Mouse (Mus musculus) heart, embryonic 11.5 days (tissue): Measurements from ENCODE around the gene Slc35e3. TPM values are rescaled to one million over a fixed set of nuclear protein-coding genes. Genes with fewer than 3 reads are reported as not detected.
A peak's percentile ranks its signal among the peaks of the same experiment; 100 is the strongest.

Experiments
- ATAC-seq: fragments of 200-750 bp; cut with Nextera tagmentation; replicated peaks from 2 replicates; pipeline ENCODE4 v1.8.0; 2017; ENCODE audit warnings: moderate library complexity; ENCODE audit not compliant: insufficient number of reproducible peaks, low FRiP score, low TSS enrichment
- H3K27ac ChIP-seq: fragments of 300-500 bp; sonication (generic); 2 replicates; pipeline ENCODE4 v1.5.1; 2014; ENCODE audit warnings: mild to moderate bottlenecking, low read depth, low read length
- H3K27me3 ChIP-seq: fragments of 300-500 bp; sonication (generic); 2 replicates; pipeline ENCODE4 v1.6.1; 2014; ENCODE audit warnings: mild to moderate bottlenecking, low read length, mixed read lengths; ENCODE audit not compliant: control insufficient read depth, insufficient read depth
- H3K36me3 ChIP-seq: fragments of 300-500 bp; sonication (generic); 2 replicates; pipeline ENCODE4 v1.6.1; 2014; ENCODE audit warnings: mild to moderate bottlenecking, low read length, moderate library complexity, mixed read lengths; ENCODE audit not compliant: control insufficient read depth, insufficient read depth
- H3K4me1 ChIP-seq: fragments of 300-500 bp; sonication (generic); 2 replicates; pipeline ENCODE4 v1.6.1; 2014; ENCODE audit warnings: low read length; ENCODE audit not compliant: control insufficient read depth, insufficient read depth
- H3K4me2 ChIP-seq: fragments of 300-500 bp; sonication (generic); 2 replicates; pipeline ENCODE4 v1.6.1; 2014; ENCODE audit warnings: mild to moderate bottlenecking, moderate library complexity
- H3K4me3 ChIP-seq: fragments of 300-500 bp; sonication (generic); 2 replicates; pipeline ENCODE4 v1.5.1; 2014; ENCODE audit warnings: low read depth, low read length
- H3K9ac ChIP-seq: fragments of 300-500 bp; sonication (generic); 2 replicates; pipeline ENCODE4 v1.6.1; 2014; ENCODE audit warnings: mild to moderate bottlenecking, low read depth, low read length, moderate library complexity
- H3K9me3 ChIP-seq: fragments of 300-500 bp; sonication (generic); replicated peaks from 2 replicates; pipeline ENCODE4 v1.6.1; 2016; ENCODE audit warnings: low read length; ENCODE audit not compliant: control insufficient read depth
- WGBS: fragments of 180-500 bp; shearing (Covaris S2); extraction: QIAGEN DNeasy Blood & Tissue Kit; methylation state at CpG from one replicate; pipeline ENCODE4 v1.1.7; 2014; ENCODE audit not compliant: insufficient replicate concordance; 5-methylcytosine and 5-hydroxymethylcytosine counted together
- polyA plus RNA-seq: library from polyadenylated mRNA; unstranded; fragments of >200 nt; fragmentation: Nextera tagmentation; extraction: Ambion mirVana; gene quantifications from 2 replicates; pipeline ENCODE4 v1.2.1, GENCODE M21; 2014

The Slc35e3 gene
- 6.9 and 9.4 TPM in 2 replicates for polyA plus RNA-seq

GRCm38 (mm10) chr10:117746297-117746883 is at the start of gene Slc35e3:
Gene Slc35e3 (minus strand): TSS chr10:117746365.
- H3K4me2 ChIP-seq = peak within 1 kb of the TSS; percentile 90
- 12% methylated on average over 46 of the region's 46 CpGs for WGBS

GRCm38 (mm10) chr10:117795206-117795605 is 49.0 kb upstream of the Slc35e3 start:
- ATAC-seq = no peak
- 78% methylated on average over 4 of the region's 4 CpGs for WGBS

More at GRCm38 (mm10) chr10:117746297-117746883, at the start of gene Slc35e3:
- Histone ChIP-seq H3K9ac (peak within 1 kb of the TSS; percentile 76), H3K9me3 (no peaks in the 10 kb centered on the region), H3K4me3 (peak within 1 kb of the TSS; percentile 55), H3K4me1 (peaks cover 4% of the 10 kb centered on the region; the same call in 1 of the 2 replicates), H3K36me3 (peaks cover 15% of the 10 kb centered on the region), H3K27me3 (no peaks in the 10 kb centered on the region), H3K27ac (peak within 1 kb of the TSS; percentile 10; the same call in 1 of the 2 replicates)
- peak; percentile 96 for ATAC-seq

GRCm38 (mm10) chr10:117793436-117794030 is 47.4 kb upstream of the Slc35e3 start:
- Histone ChIP-seq H3K4me3 (peak overlapping the region; percentile 93; the same call in 1 of the 2 replicates), H3K36me3 (no peaks in the 10 kb centered on the region), H3K27ac (peak overlapping the region; percentile 72), H3K4me2 (peak overlapping the region; percentile 87), H3K9me3 (no peaks in the 10 kb centered on the region), H3K9ac (no peak overlapping the region), H3K27me3 (no peaks in the 10 kb centered on the region), H3K4me1 (peaks cover 12% of the 10 kb centered on the region)
- no peak for ATAC-seq
- WGBS = 54% methylated on average over 11 of the region's 11 CpGs

More at GRCm38 (mm10) chr10:117795206-117795605, 49.0 kb upstream of the Slc35e3 start:
- H3K4me2 ChIP-seq = no peak overlapping the region
- no peak overlapping the region for H3K4me3 ChIP-seq
- no peak overlapping the region for H3K27ac ChIP-seq
- no peaks in the 10 kb centered on the region for H3K36me3 ChIP-seq
- H3K9ac ChIP-seq = no peak overlapping the region
- no peaks in the 10 kb centered on the region for H3K9me3 ChIP-seq
- no peaks in the 10 kb centered on the region for H3K27me3 ChIP-seq
- peaks cover 12% of the 10 kb centered on the region for H3K4me1 ChIP-seq

- H3K4me1 ChIP-seq = peaks cover 12% of the 10 kb centered on the region
- H3K9ac ChIP-seq = peak within 1 kb of the TSS; percentile 89
- ATAC-seq = peak; percentile 99
- under 1% methylated on average over 75 of the region's 75 CpGs for WGBS
- H3K9me3 ChIP-seq = no peaks in the 10 kb centered on the region
- peaks cover 2% of the 10 kb centered on the region; the same call in 1 of the 2 replicates for H3K36me3 ChIP-seq
- H3K27ac ChIP-seq = peak within 1 kb of the TSS; percentile 76
- H3K4me2 ChIP-seq = peak within 1 kb of the TSS; percentile 87
- H3K27me3 ChIP-seq = no peaks in the 10 kb centered on the region
- peak within 1 kb of the TSS; percentile 93 for H3K4me3 ChIP-seq
Observed at GRCm38 (mm10) chr10:117792141-117793091, 46.3 kb upstream of the Slc35e3 start, which contains the start of gene Nup107. Gene Nup107 (minus strand): TSS chr10:117792705.

- peak overlapping the region; percentile 89 for H3K9ac ChIP-seq
- H3K9me3 ChIP-seq = no peaks in the 10 kb centered on the region
- no peak overlapping the region for H3K27ac ChIP-seq
- 90% methylated on average over 2 of the region's 2 CpGs for WGBS
- H3K27me3 ChIP-seq = no peaks in the 10 kb centered on the region
- H3K4me1 ChIP-seq = peaks cover 12% of the 10 kb centered on the region
- H3K4me2 ChIP-seq = peak overlapping the region; percentile 87
- peaks cover 10% of the 10 kb centered on the region for H3K36me3 ChIP-seq
- no peak for ATAC-seq
- peak overlapping the region; percentile 93 for H3K4me3 ChIP-seq
Observed at GRCm38 (mm10) chr10:117791171-117791470, 45.0 kb upstream of the Slc35e3 start.

- peaks cover 12% of the 10 kb centered on the region for H3K4me1 ChIP-seq
- H3K4me3 ChIP-seq = no peak overlapping the region; the same call in 1 of the 2 replicates
- H3K4me2 ChIP-seq = peak overlapping the region; percentile 87; the same call in 1 of the 2 replicates
- H3K27me3 ChIP-seq = no peaks in the 10 kb centered on the region
- H3K9ac ChIP-seq = no peak overlapping the region; the same call in 1 of the 2 replicates
- no peak overlapping the region for H3K27ac ChIP-seq
- no peaks in the 10 kb centered on the region for H3K9me3 ChIP-seq
- 91% methylated on average over 17 of the region's 17 CpGs for WGBS
- H3K36me3 ChIP-seq = peaks cover 11% of the 10 kb centered on the region
- no peak for ATAC-seq
Observed at GRCm38 (mm10) chr10:117790421-117791170, 44.4 kb upstream of the Slc35e3 start.

GRCm38 (mm10) chr10:117790011-117790410 is 43.8 kb upstream of the Slc35e3 start:
- H3K9me3 ChIP-seq = no peaks in the 10 kb centered on the region
- H3K4me2 ChIP-seq = no peak overlapping the region
- H3K27ac ChIP-seq = no peak overlapping the region
- 90% methylated on average over 1 of the region's 1 CpGs for WGBS
- ATAC-seq = no peak
- no peaks in the 10 kb centered on the region for H3K27me3 ChIP-seq
- H3K36me3 ChIP-seq = peaks cover 14% of the 10 kb centered on the region
- peaks cover 12% of the 10 kb centered on the region for H3K4me1 ChIP-seq
- no peak overlapping the region for H3K9ac ChIP-seq
- H3K4me3 ChIP-seq = no peak overlapping the region

GRCm38 (mm10) chr10:117784646-117785045 is 38.5 kb upstream of the Slc35e3 start:
- H3K4me1 ChIP-seq = no peaks in the 10 kb centered on the region
- 85% methylated on average over 7 of the region's 7 CpGs for WGBS
- ATAC-seq = no peak
- H3K27me3 ChIP-seq = no peaks in the 10 kb centered on the region
- H3K4me2 ChIP-seq = no peak overlapping the region
- peaks cover 16% of the 10 kb centered on the region for H3K36me3 ChIP-seq
- no peak overlapping the region for H3K4me3 ChIP-seq
- no peaks in the 10 kb centered on the region for H3K9me3 ChIP-seq
- no peak overlapping the region for H3K9ac ChIP-seq
- H3K27ac ChIP-seq = no peak overlapping the region
